Mouse (Mus musculus) MEL (cell line): Measurements from ENCODE around the gene Tmem235. TPM values are rescaled to one million over a fixed set of nuclear protein-coding genes. Genes with fewer than 3 reads are reported as not detected.

Experiments
- DNase-seq: peaks from one replicate; pipeline ENCODE4 v3.0.0; 2011; ENCODE audit warnings: low read depth, low spot score
- H3K27ac ChIP-seq: 2 replicates; pipeline ENCODE4 v1.5.1; 2012; ENCODE audit warnings: low read depth, mild to moderate bottlenecking, control low read depth, low read length, moderate library complexity; ENCODE audit not compliant: control insufficient read depth
- H3K27me3 ChIP-seq, 2 experiments: fragments of 150-350 bp in 1 of 2; sonication (generic) in 1 of 2; 2 replicates each; pipeline ENCODE4 v1.6.1; 2012; ENCODE audit warnings: low read length in 2 of 2, mild to moderate bottlenecking in 2 of 2, improper control_type of control experiment in 1 of 2, moderate library complexity in 1 of 2; ENCODE audit not compliant: insufficient read depth in 2 of 2, control insufficient read depth in 1 of 2
- H3K36me3 ChIP-seq, 2 experiments: 2 replicates each; pipeline ENCODE4 v1.6.1; 2012 to 2014; ENCODE audit warnings: low read length in 2 of 2, improper control_type of control experiment in 1 of 2, inconsistent platforms in 1 of 2, mild to moderate bottlenecking in 1 of 2; ENCODE audit not compliant: insufficient read depth in 2 of 2, control insufficient read depth in 1 of 2
- H3K4me1 ChIP-seq, 2 experiments: fragments of 150-350 bp in 1 of 2; sonication (generic) in 1 of 2; 2 replicates each; pipeline ENCODE4 v1.6.1; 2012; ENCODE audit warnings: low read length in 2 of 2, improper control_type of control experiment in 1 of 2, mild to moderate bottlenecking in 1 of 2; ENCODE audit not compliant: insufficient read depth in 2 of 2, control insufficient read depth in 1 of 2
- H3K4me3 ChIP-seq, 2 experiments: fragments of 150-350 bp in 1 of 2; sonication (generic) in 1 of 2; 2 replicates each; pipeline ENCODE4 v1.5.1; 2012; ENCODE audit warnings: low read depth in 2 of 2, low read length in 2 of 2, mild to moderate bottlenecking in 2 of 2, moderate library complexity in 2 of 2, control low read depth in 1 of 2, improper control_type of control experiment in 1 of 2; ENCODE audit not compliant: control insufficient read depth in 1 of 2, insufficient read depth in 1 of 2
- H3K79me2 ChIP-seq: 2 replicates; pipeline ENCODE4 v1.6.1; 2012; ENCODE audit warnings: mild to moderate bottlenecking, low read length, moderate library complexity; ENCODE audit not compliant: control insufficient read depth, poor library complexity, insufficient read depth
- H3K9ac ChIP-seq: 2 replicates; pipeline ENCODE4 v1.6.1; 2012; ENCODE audit warnings: low read depth, mild to moderate bottlenecking, control low read depth, low read length, moderate library complexity; ENCODE audit not compliant: control insufficient read depth, poor library complexity, severe bottlenecking
- H3K9me3 ChIP-seq: fragments of 150-350 bp; sonication (generic); replicated peaks from 2 replicates; pipeline ENCODE4 v1.6.1; 2012; ENCODE audit warnings: mild to moderate bottlenecking, low read length, improper control_type of control experiment, moderate library complexity; ENCODE audit not compliant: insufficient read depth
- BHLHE40 ChIP-seq: IDR thresholded peaks from 2 replicates; pipeline ENCODE4 v1.6.1; 2012; ENCODE audit warnings: low read depth, mild to moderate bottlenecking, inconsistent platforms, low read length, improper control_type of control experiment, borderline replicate concordance
- CHD1 ChIP-seq: IDR thresholded peaks from 2 replicates; pipeline ENCODE4 v1.6.1; 2012; ENCODE audit warnings: low read depth, mild to moderate bottlenecking, inconsistent platforms, low read length, improper control_type of control experiment
- CTCF ChIP-seq, 3 experiments: IDR thresholded peaks in 2 of 3; conservative IDR thresholded peaks in 1 of 3; 2 replicates each; pipeline ENCODE4 v1.5.1; 2011 to 2012; ENCODE audit warnings: low read length in 3 of 3, low read depth in 2 of 3, mild to moderate bottlenecking in 2 of 3, improper control_type of control experiment in 1 of 3, inconsistent platforms in 1 of 3, mixed read lengths in 1 of 3, moderate library complexity in 1 of 3; ENCODE audit not compliant: control insufficient read depth in 1 of 3, insufficient read depth in 1 of 3, poor library complexity in 1 of 3, severe bottlenecking in 1 of 3
- E2F4 ChIP-seq: IDR thresholded peaks from 2 replicates; pipeline ENCODE4 v1.6.1; 2011; ENCODE audit warnings: low read depth, low read length, improper control_type of control experiment, borderline replicate concordance
- ELF1 ChIP-seq: IDR thresholded peaks from 2 replicates; pipeline ENCODE4 v1.6.1; 2014; ENCODE audit warnings: low read depth, mild to moderate bottlenecking, inconsistent platforms, low read length, improper control_type of control experiment, moderate library complexity
- GABPA ChIP-seq: IDR thresholded peaks from 2 replicates; pipeline ENCODE4 v1.6.1; 2012; ENCODE audit warnings: low read depth, mild to moderate bottlenecking, inconsistent platforms, low read length, improper control_type of control experiment, moderate library complexity
- GATA1 ChIP-seq: IDR thresholded peaks from 2 replicates; pipeline ENCODE4 v1.6.1; 2011; ENCODE audit warnings: low read depth, low read length, improper control_type of control experiment
- HCFC1 ChIP-seq: IDR thresholded peaks from 2 replicates; pipeline ENCODE4 v1.6.1; 2012; ENCODE audit warnings: low read depth, mild to moderate bottlenecking, inconsistent platforms, low read length, improper control_type of control experiment, moderate library complexity
- JUND ChIP-seq: IDR thresholded peaks from 2 replicates; pipeline ENCODE4 v1.6.1; 2011; ENCODE audit warnings: low read depth, mild to moderate bottlenecking, improper control_type of control experiment, low read length
- KAT2A ChIP-seq: conservative IDR thresholded peaks from 2 replicates; pipeline ENCODE4 v1.6.1; 2012; ENCODE audit warnings: low read depth, low read length, improper control_type of control experiment, inconsistent platforms
- MAFK ChIP-seq: IDR thresholded peaks from 2 replicates; pipeline ENCODE4 v1.6.1; 2011; ENCODE audit warnings: low read depth, mild to moderate bottlenecking, low read length, improper control_type of control experiment, borderline replicate concordance
- MAX ChIP-seq: IDR thresholded peaks from 2 replicates; pipeline ENCODE4 v1.6.1; 2011; ENCODE audit warnings: low read length, improper control_type of control experiment
- MAZ ChIP-seq: IDR thresholded peaks from 2 replicates; pipeline ENCODE4 v1.6.1; 2012; ENCODE audit warnings: low read depth, mild to moderate bottlenecking, inconsistent platforms, low read length, improper control_type of control experiment
- MYB ChIP-seq: IDR thresholded peaks from 2 replicates; pipeline ENCODE4 v1.6.1; 2011; ENCODE audit warnings: mild to moderate bottlenecking, low read depth, low read length, improper control_type of control experiment
- MYC ChIP-seq: IDR thresholded peaks from 2 replicates; pipeline ENCODE4 v1.6.1; 2011; ENCODE audit warnings: low read depth, mild to moderate bottlenecking, low read length, improper control_type of control experiment, moderate library complexity
- NELFE ChIP-seq: IDR thresholded peaks from 2 replicates; pipeline ENCODE4 v1.6.1; 2011; ENCODE audit warnings: low read depth, low read length, improper control_type of control experiment
- NRF1 ChIP-seq: IDR thresholded peaks from 2 replicates; pipeline ENCODE4 v1.6.1; 2014; ENCODE audit warnings: low read depth, mild to moderate bottlenecking, inconsistent platforms, low read length, improper control_type of control experiment, moderate library complexity; ENCODE audit not compliant: poor library complexity, insufficient read depth, severe bottlenecking
- POLR2AphosphoS2 ChIP-seq: IDR thresholded peaks from 2 replicates; pipeline ENCODE4 v1.6.1; 2011; ENCODE audit warnings: low read length, improper control_type of control experiment
- POLR2AphosphoS5 ChIP-seq: IDR thresholded peaks from 2 replicates; pipeline ENCODE4 v1.6.1; 2012; ENCODE audit warnings: low read depth, borderline replicate concordance, mild to moderate bottlenecking, inconsistent platforms, low read length, moderate library complexity, mixed read lengths
- SIN3A ChIP-seq: IDR thresholded peaks from 2 replicates; pipeline ENCODE4 v1.6.1; 2012; ENCODE audit warnings: low read length, improper control_type of control experiment, inconsistent platforms
- SMC3 ChIP-seq: IDR thresholded peaks from 2 replicates; pipeline ENCODE4 v1.6.1; 2011; ENCODE audit warnings: low read depth, low read length, improper control_type of control experiment
- TAL1 ChIP-seq: IDR thresholded peaks from 2 replicates; pipeline ENCODE4 v1.6.1; 2012; ENCODE audit warnings: mild to moderate bottlenecking, inconsistent platforms, low read length, moderate library complexity, mixed read lengths
- TBP ChIP-seq: IDR thresholded peaks from 2 replicates; pipeline ENCODE4 v1.8.0; 2011; ENCODE audit warnings: low read depth, low read length, improper control_type of control experiment
- TCF12 ChIP-seq: IDR thresholded peaks from 2 replicates; pipeline ENCODE4 v1.6.1; 2014; ENCODE audit warnings: low read depth, mild to moderate bottlenecking, inconsistent platforms, low read length, improper control_type of control experiment, moderate library complexity
- UBTF ChIP-seq: IDR thresholded peaks from 2 replicates; pipeline ENCODE4 v1.6.1; 2012; ENCODE audit warnings: low read depth, mild to moderate bottlenecking, inconsistent platforms, low read length, improper control_type of control experiment, moderate library complexity, borderline replicate concordance; ENCODE audit not compliant: insufficient read depth
- USF1 ChIP-seq: IDR thresholded peaks from 2 replicates; pipeline ENCODE4 v1.6.1; 2014; ENCODE audit warnings: low read depth, mild to moderate bottlenecking, inconsistent platforms, low read length, improper control_type of control experiment, moderate library complexity
- USF2 ChIP-seq, 2 experiments: IDR thresholded peaks; 2 replicates each; pipeline ENCODE4 v1.6.1; 2011 to 2012; ENCODE audit warnings: improper control_type of control experiment in 2 of 2, low read length in 2 of 2, borderline replicate concordance in 1 of 2, inconsistent platforms in 1 of 2, low read depth in 1 of 2, mild to moderate bottlenecking in 1 of 2; ENCODE audit not compliant: insufficient read depth in 1 of 2
- ZKSCAN1 ChIP-seq: IDR thresholded peaks from 2 replicates; pipeline ENCODE4 v1.6.1; 2012; ENCODE audit warnings: low read depth, mild to moderate bottlenecking, inconsistent platforms, low read length, improper control_type of control experiment, moderate library complexity
- ZMIZ1 ChIP-seq: IDR thresholded peaks from 2 replicates; pipeline ENCODE4 v1.6.1; 2012; ENCODE audit warnings: low read depth, mild to moderate bottlenecking, inconsistent platforms, low read length, improper control_type of control experiment, moderate library complexity
- ZNF384 ChIP-seq: IDR thresholded peaks from 2 replicates; pipeline ENCODE4 v1.6.1; 2012; ENCODE audit warnings: low read depth, mild to moderate bottlenecking, inconsistent platforms, low read length, improper control_type of control experiment
- polyA plus RNA-seq, 2 experiments: library from polyadenylated mRNA; stranded (reverse) in 1 of 2; unstranded in 1 of 2; fragments of >175 nt in 1 of 2; fragments of >200 nt in 1 of 2; gene quantifications; 2 replicates each; pipeline versions ENCODE4 v1.2.1 to v1.2.4; 2012; ENCODE audit warnings: low replicate concordance in 2 of 2, low read depth in 1 of 2; ENCODE audit not compliant: insufficient read length in 2 of 2, insufficient read depth in 1 of 2, missing spikeins in 1 of 2
- total RNA-seq: library from RNA; depleted of rRNA; stranded (reverse); fragments of 300-350 nt; gene quantifications from 2 replicates; pipeline ENCODE4 v1.2.3, GENCODE M21; 2012

Tmem235 gene
- total and polyA plus RNA-seq, 3 experiments, result 0.04 TPM; not detected in 1

GRCm38 (mm10) chr11:117880977-117881358 is 20.4 kb downstream of the Tmem235 start:
- Histone ChIP-seq H3K36me3 (peaks cover 0 to 6% of the 10 kb centered on the region in 2 experiments; a peak in 2 of 4 replicates), H3K27me3 (peaks cover 0 to 3% of the 10 kb centered on the region in 2 experiments; a peak in 2 of 4 replicates), H3K79me2 (no peaks in the 10 kb centered on the region), H3K4me3 (no peak overlapping the region), H3K9me3 (no peaks in the 10 kb centered on the region), H3K4me1 (peaks cover 4 to 14% of the 10 kb centered on the region in 2 experiments), H3K9ac (no peak overlapping the region; the same call in 1 of the 2 replicates), H3K27ac (no peak overlapping the region)
- DNase-seq, result no peak
- TF ChIP-seq NELFE (no peak), POLR2AphosphoS2 (no peak), HCFC1 (0 out of 2 replicates have a peak, but pooled peaks have one; percentile 37), USF2 (IDR thresholded peaks at IDR 0.05; ENCODE audit: borderline replicate concordance in 1 of 2, insufficient read depth in 1 of 2, low read depth in 1 of 2, low read length in 2 of 2) (peak in 1 of 2 experiments; percentile 91; a peak in 2 of 4 replicates), USF1 (peak; percentile 91), CHD1 (no peak), MYC (no peak), BHLHE40 (peak; percentile 34; the same call in 1 of the 2 replicates), JUND (no peak), ZKSCAN1 (no peak), TCF12 (no peak), MAX (peak; percentile 89), ZNF384 (no peak)

GRCm38 (mm10) chr11:117881787-117882186 is 21.2 kb downstream of the Tmem235 start:
- Histone ChIP-seq H3K36me3 (peaks cover 0 to 6% of the 10 kb centered on the region in 2 experiments; a peak in 2 of 4 replicates), H3K4me3 (no peak overlapping the region), H3K9me3 (no peaks in the 10 kb centered on the region), H3K79me2 (no peaks in the 10 kb centered on the region), H3K9ac (peak overlapping the region; percentile 22), H3K27me3 (no peaks in the 10 kb centered on the region), H3K27ac (no peak overlapping the region; the same call in 1 of the 2 replicates), H3K4me1 (peaks cover 4 to 14% of the 10 kb centered on the region in 2 experiments)
- peak; percentile 88 for DNase-seq
- TF ChIP-seq NRF1 (no peak), ELF1 (peak; percentile 52; the same call in 1 of the 2 replicates), POLR2AphosphoS2 (no peak), E2F4 (no peak), GATA1 (peak; percentile 82), BHLHE40 (no peak), GABPA (no peak), POLR2AphosphoS5 (no peak), SIN3A (peak; percentile 59; the same call in 1 of the 2 replicates), TBP (no peak), MAFK (no peak), UBTF (no peak), KAT2A (no peak), ZNF384 (no peak), ZMIZ1 (no peak), HCFC1 (no peak), TAL1 (no peak), SMC3 (no peak), MYB (no peak), USF2 (IDR thresholded peaks at IDR 0.05; ENCODE audit: borderline replicate concordance in 1 of 2, insufficient read depth in 1 of 2, low read depth in 1 of 2, low read length in 2 of 2) (no peak), CTCF (IDR thresholded peaks at IDR 0.05 in 2 of 3, conservative IDR thresholded peaks at IDR 0.05 in 1 of 3; ENCODE audit: control insufficient read depth in 1 of 3, insufficient read depth in 1 of 3, low read depth in 2 of 3, low read length in 3 of 3, poor library complexity in 1 of 3, severe bottlenecking in 1 of 3) (no peak), CHD1 (no peak), JUND (no peak), MAZ (no peak), NELFE (no peak)
